Comparison of ENCODE assay signal across 8 mouse cellular contexts in genomic region chr14:56963969-56964734, GRCm38 (mm10).
DNase-seq lines count a peak whose midpoint lies in the region; ATAC-seq and TF ChIP-seq lines count a peak whose summit lies in the region.
"Had no signal": no experiment of that assay in that cellular context is flagged by ENCODE, and none has a peak within 500 bp of the region (broad histone marks: within the 10 kb centered on the region; RNA-seq: fewer than 3 reads in every experiment).

No protein-coding gene starts in this region.

- TF ChIP-seq CTCF in midbrain, postnatal 0 days (IDR thresholded peaks at IDR 0.05): peak; percentile 81

- peak; percentile 48 for DNase-seq in kidney, adult 9 months
- peak; percentile 17 for DNase-seq in CD4-positive helper T cell, adult 2 months (ENCODE audit: low read depth, low spot score)
- DNase-seq in R1 (ENCODE audit: low read depth, low spot score): peak; percentile 60
- peak; percentile 54 for DNase-seq in midbrain, postnatal 0 days (ENCODE audit: low spot score)

- no peaks in the 10 kb centered on the region for H3K4me1 ChIP-seq in kidney, embryonic 16.5 days (ENCODE audit: insufficient read depth, low read length)
- no peaks in the 10 kb centered on the region for H3K4me1 ChIP-seq in hindbrain, embryonic 12.5 days
- H3K4me1 ChIP-seq in midbrain, postnatal 0 days (ENCODE audit: insufficient read depth, low read length): no peaks in the 10 kb centered on the region
- H3K4me1 ChIP-seq: liver, embryonic 15.5 days had no signal

- WGBS in kidney, embryonic 16.5 days: 69% methylated on average over 2 of the region's 2 CpGs
- WGBS in hindbrain, embryonic 12.5 days: 70% methylated on average over 2 of the region's 2 CpGs
- 60% methylated on average over 2 of the region's 2 CpGs for WGBS in midbrain, postnatal 0 days

- no peak overlapping the region for H3K4me2 ChIP-seq in kidney, embryonic 16.5 days (replicated peaks; ENCODE audit: low read depth, low read length)
- H3K4me2 ChIP-seq in hindbrain, embryonic 12.5 days (replicated peaks): no peak overlapping the region
- no peak overlapping the region for H3K4me2 ChIP-seq in midbrain, postnatal 0 days (ENCODE audit: low read depth, low read length, poor library complexity, severe bottlenecking)
- H3K4me2 ChIP-seq: liver, embryonic 15.5 days had no signal

- peaks cover 13% of the 10 kb centered on the region; the same call in 1 of the 2 replicates for H3K36me3 ChIP-seq in kidney, embryonic 16.5 days (ENCODE audit: insufficient read depth, low read length)
- H3K36me3 ChIP-seq in hindbrain, embryonic 12.5 days: peaks cover 26% of the 10 kb centered on the region; the same call in 1 of the 2 replicates
- peaks cover 9% of the 10 kb centered on the region; the same call in 1 of the 2 replicates for H3K36me3 ChIP-seq in midbrain, postnatal 0 days (ENCODE audit: insufficient read depth, low read length)

- no peak for ATAC-seq in kidney, embryonic 16.5 days (ENCODE audit: low FRiP score, low TSS enrichment)
- peak; percentile 51 for ATAC-seq in hindbrain, embryonic 12.5 days (ENCODE audit: low FRiP score)
- ATAC-seq in midbrain, postnatal 0 days (ENCODE audit: low FRiP score): peak; percentile 46
- no peak for ATAC-seq in megakaryocyte, adult 5-6 weeks (ENCODE audit: poor library complexity, severe bottlenecking)

- H3K4me3 ChIP-seq in kidney, embryonic 16.5 days (ENCODE audit: low read length): no peak overlapping the region
- H3K4me3 ChIP-seq in hindbrain, embryonic 12.5 days: no peak overlapping the region
- H3K4me3 ChIP-seq in midbrain, postnatal 0 days (ENCODE audit: low read depth, low read length): no peak overlapping the region
- H3K4me3 ChIP-seq: liver, embryonic 15.5 days had no signal

- H3K27ac ChIP-seq in kidney, embryonic 16.5 days (ENCODE audit: low read length): no peak overlapping the region
- H3K27ac ChIP-seq in hindbrain, embryonic 12.5 days: no peak overlapping the region
- no peak overlapping the region for H3K27ac ChIP-seq in midbrain, postnatal 0 days (ENCODE audit: low read depth, low read length)
- H3K27ac ChIP-seq: liver, embryonic 15.5 days had no signal

- no peaks in the 10 kb centered on the region for H3K9me3 ChIP-seq in kidney, embryonic 16.5 days (ENCODE audit: low read length)
- H3K9me3 ChIP-seq in hindbrain, embryonic 12.5 days (replicated peaks): no peaks in the 10 kb centered on the region
- H3K9me3 ChIP-seq in midbrain, postnatal 0 days (ENCODE audit: low read length): no peaks in the 10 kb centered on the region
- H3K9me3 ChIP-seq: liver, embryonic 15.5 days had no signal

- H3K9ac ChIP-seq in kidney, embryonic 16.5 days (replicated peaks; ENCODE audit: low read length): no peak overlapping the region
- no peak overlapping the region for H3K9ac ChIP-seq in hindbrain, embryonic 12.5 days
- no peak overlapping the region for H3K9ac ChIP-seq in midbrain, postnatal 0 days (replicated peaks; ENCODE audit: low read length, poor library complexity, severe bottlenecking)
- H3K9ac ChIP-seq: liver, embryonic 15.5 days had no signal

- H3K27me3 ChIP-seq in kidney, embryonic 16.5 days (ENCODE audit: insufficient read depth, low read length): no peaks in the 10 kb centered on the region
- H3K27me3 ChIP-seq in hindbrain, embryonic 12.5 days: no peaks in the 10 kb centered on the region
- H3K27me3 ChIP-seq in midbrain, postnatal 0 days (ENCODE audit: insufficient read depth, low read length): no peaks in the 10 kb centered on the region
- H3K27me3 ChIP-seq: liver, embryonic 15.5 days had no signal

Comparison
In these comparisons a context has a peak if more than half of its experiments do, and no peak if none do; other contexts are left out.
1. ATAC-seq: peak in hindbrain, embryonic 12.5 days (single experiment) and midbrain, postnatal 0 days (single experiment); none in kidney, embryonic 16.5 days (single experiment) and megakaryocyte, adult 5-6 weeks (single experiment).
2. Peak in every context shown above with its lines, with median percentiles within 50 percentile points of each other: DNase-seq.